Mouse (Mus musculus): ENCODE results near the gene Psmd11.

The Psmd11 gene

GRCm38 (mm10) chr11:80506483-80506882 is 78.1 kb downstream of the Psmd11 start:
- CTCF ChIA-PET = no interaction called here
- POLR2A ChIA-PET = no interaction called here

GRCm38 (mm10) chr11:80507791-80508190 is 79.4 kb downstream of the Psmd11 start:
- ChIA-PET CTCF (no interaction called here), POLR2A (no interaction called here)

GRCm38 (mm10) chr11:80508361-80509175 is 80.2 kb downstream of the Psmd11 start:
- ChIA-PET CTCF (no interaction called here), POLR2A (interaction anchor here in 1 of 4 experiments (1.2 kb wide), 1 partner anchor 19 kb away, joined by 5 read pairs; no protein-coding TSS in a partner anchor)

- CTCF ChIA-PET = no interaction called here
Observed at GRCm38 (mm10) chr11:80509176-80509506, 80.7 kb downstream of the Psmd11 start.

GRCm38 (mm10) chr11:80510124-80510523 is 81.7 kb downstream of the Psmd11 start:
- CTCF ChIA-PET = interaction anchor here in 1 of 4 experiments (0.7 kb wide), 1 partner anchor 197 kb away, joined by 6 read pairs; no protein-coding TSS in a partner anchor
- POLR2A ChIA-PET = interaction anchor here in 2 of 4 experiments (0.6 to 1.7 kb wide), 3 partner anchors 35 to 1171 kb away, joined by 5 to 8 read pairs (median 6); no protein-coding TSS in a partner anchor

More at GRCm38 (mm10) chr11:80509176-80509506, 80.7 kb downstream of the Psmd11 start:
- POLR2A ChIA-PET = interaction anchor here in 2 of 4 experiments (1.2 to 1.7 kb wide), 2 partner anchors 19 to 34 kb away, joined by 5 read pairs; no protein-coding TSS in a partner anchor

GRCm38 (mm10) chr11:80512313-80513056 is 84.1 kb downstream of the Psmd11 start:
- ChIA-PET POLR2A (interaction anchor here in 1 of 4 experiments (0.5 kb wide), 1 partner anchor 11 kb away, joined by 4 read pairs; no protein-coding TSS in a partner anchor), CTCF (no interaction called here)

GRCm38 (mm10) chr11:80513796-80514195 is 85.4 kb downstream of the Psmd11 start:
- POLR2A ChIA-PET = no interaction called here
- CTCF ChIA-PET = no interaction called here

GRCm38 (mm10) chr11:80515346-80515745 is 86.9 kb downstream of the Psmd11 start:
- CTCF ChIA-PET = interaction anchor here in 2 of 4 experiments (0.5 kb wide), 2 partner anchors 110 to 508 kb away, joined by 3 to 4 read pairs; no protein-coding TSS in a partner anchor
- POLR2A ChIA-PET = interaction anchor here in 1 of 4 experiments (0.6 kb wide), 1 partner anchor 129 kb away, joined by 3 read pairs; no protein-coding TSS in a partner anchor

GRCm38 (mm10) chr11:80515895-80516294 is 87.5 kb downstream of the Psmd11 start:
- ChIA-PET POLR2A (interaction anchor here in 1 of 4 experiments (0.7 kb wide), 1 partner anchor 323 kb away, joined by 3 read pairs; no protein-coding TSS in a partner anchor), CTCF (no interaction called here)

- POLR2A ChIA-PET = interaction anchor here (0.6 to 1.1 kb wide), 8 partner anchors 15 to 568 kb away, joined by 3 to 7 read pairs (median 4); partner anchors contain the start of genes Psmd11 (in 1 of the 4) and Zfp207 (in 1 of the 4)
- CTCF ChIA-PET = interaction anchor here in 3 of 4 experiments (0.5 to 0.9 kb wide), 5 partner anchors 9 to 1488 kb away, joined by 3 to 5 read pairs (median 3); no protein-coding TSS in a partner anchor
Observed at GRCm38 (mm10) chr11:80518421-80519367, 90.3 kb downstream of the Psmd11 start.

- POLR2A ChIA-PET = no interaction called here
- CTCF ChIA-PET = no interaction called here
Observed at GRCm38 (mm10) chr11:80521148-80521547, 92.7 kb downstream of the Psmd11 start.

Data from embryonic stem cell, embryonic (primary cell).